Mouse (Mus musculus): ENCODE results near the gene Tmem200b.

GRCm38 (mm10) chr4:131919506-131920140 is 1.9 kb upstream of the Tmem200b start:
- TF ChIP-seq POLR2A (IDR thresholded peaks at IDR 0.05; ENCODE audit: insufficient read depth, low read depth, low read length), result no peak
- TF ChIP-seq CTCF (IDR thresholded peaks at IDR 0.05), result no peak
- TF ChIP-seq EP300 (IDR thresholded peaks at IDR 0.05; ENCODE audit: insufficient read depth, low read depth, low read length), result no peak

Measured in heart, adult 2 months (tissue).